Mouse (Mus musculus) telencephalon, adult 2 months (tissue): ENCODE data around the gene Map4k2.
A peak's percentile ranks its signal among the peaks of the same experiment; 100 is the strongest.

Source experiments
- DNase-seq: peaks from one replicate; pipeline ENCODE4 v3.0.0-alpha.2; 2011; ENCODE audit warnings: low read depth, low spot score

Gene Map4k2

GRCm38 (mm10) chr19:6377327-6378040 lies 36.5 kb downstream of the Map4k2 start:
- no peak for DNase-seq

- no peak for DNase-seq
Observed at GRCm38 (mm10) chr19:6380411-6381166, 39.7 kb downstream of the Map4k2 start.

GRCm38 (mm10) chr19:6381238-6381637 lies 40.3 kb downstream of the Map4k2 start:
- no peak for DNase-seq

- no peak for DNase-seq
Observed at GRCm38 (mm10) chr19:6382323-6382924, 41.5 kb downstream of the Map4k2 start.

GRCm38 (mm10) chr19:6383470-6383869 lies 42.5 kb downstream of the Map4k2 start:
- DNase-seq, result no peak

GRCm38 (mm10) chr19:6384128-6384527 lies 43.2 kb downstream of the Map4k2 start, which contains the start of gene Pygm:
TSS of gene Pygm (plus strand) at chr19:6384399.
- DNase-seq, result peak; percentile 35

GRCm38 (mm10) chr19:6384954-6385353 lies 44.0 kb downstream of the Map4k2 start:
- no peak for DNase-seq

- no peak for DNase-seq
Observed at GRCm38 (mm10) chr19:6385419-6385818, 44.5 kb downstream of the Map4k2 start.

GRCm38 (mm10) chr19:6385821-6386220 lies 44.9 kb downstream of the Map4k2 start:
- no peak for DNase-seq

- no peak for DNase-seq
Observed at GRCm38 (mm10) chr19:6386234-6386633, 45.3 kb downstream of the Map4k2 start.

- DNase-seq, result no peak
Observed at GRCm38 (mm10) chr19:6388006-6388405, 47.1 kb downstream of the Map4k2 start.

- no peak for DNase-seq
Observed at GRCm38 (mm10) chr19:6389803-6390202, 48.9 kb downstream of the Map4k2 start.

- no peak for DNase-seq
Observed at GRCm38 (mm10) chr19:6390251-6390650, 49.3 kb downstream of the Map4k2 start.

- DNase-seq, result no peak
Observed at GRCm38 (mm10) chr19:6392743-6393393, 51.9 kb downstream of the Map4k2 start.

GRCm38 (mm10) chr19:6393637-6394036 lies 52.7 kb downstream of the Map4k2 start:
- DNase-seq, result no peak

GRCm38 (mm10) chr19:6396237-6396636 lies 55.3 kb downstream of the Map4k2 start:
- DNase-seq, result no peak

GRCm38 (mm10) chr19:6397582-6398249 lies 56.8 kb downstream of the Map4k2 start:
- DNase-seq, result no peak

- no peak for DNase-seq
Observed at GRCm38 (mm10) chr19:6398447-6399284, 57.7 kb downstream of the Map4k2 start.

- no peak for DNase-seq
Observed at GRCm38 (mm10) chr19:6399285-6400095, 58.6 kb downstream of the Map4k2 start, which contains the start of gene Rasgrp2. TSS of gene Rasgrp2 (plus strand) at chr19:6399340.
